Mouse (Mus musculus): ENCODE data around the gene Eef1akmt4. TPM values are rescaled to one million over a fixed set of nuclear protein-coding genes. Genes with fewer than 3 reads are reported as not detected.

The Eef1akmt4 gene
- 1 to 10 TPM; 2.1 to 3.3 (median 2.8) TPM for total RNA-seq (2022)

- peak; percentile 64 to 70 for DNase-seq (ENCODE audit: low spot score in 2 of 2)
Observed at GRCm38 (mm10) chr16:20611357-20612227, at the start of gene Eef1akmt4, which contains the start of the genes Gm49333 and Alg3. TSS of gene Eef1akmt4 (plus strand) at chr16:20611593. TSS of gene Gm49333 (plus strand) at chr16:20611610. TSS of gene Alg3 (minus strand) at chr16:20611735.

GRCm38 (mm10) chr16:20565075-20565474, 46.3 kb upstream of the Eef1akmt4 start:
- no peak for DNase-seq (ENCODE audit: low spot score in 2 of 2)

- DNase-seq (ENCODE audit: low spot score in 2 of 2) = no peak
Observed at GRCm38 (mm10) chr16:20589366-20589938, 21.9 kb upstream of the Eef1akmt4 start, which contains the start of gene Vwa5b2. TSS of gene Vwa5b2 (plus strand) at chr16:20589471.

- DNase-seq (ENCODE audit: low spot score in 2 of 2) = peak in 1 of 2 experiments; percentile 34
Observed at GRCm38 (mm10) chr16:20589939-20590679, 21.3 kb upstream of the Eef1akmt4 start.

- no peak for DNase-seq (ENCODE audit: low spot score in 2 of 2)
Observed at GRCm38 (mm10) chr16:20590680-20591038, 20.7 kb upstream of the Eef1akmt4 start.

- DNase-seq (ENCODE audit: low spot score in 2 of 2) = no peak
Observed at GRCm38 (mm10) chr16:20591076-20591705, 20.2 kb upstream of the Eef1akmt4 start.

- DNase-seq (ENCODE audit: low spot score in 2 of 2) = no peak
Observed at GRCm38 (mm10) chr16:20595060-20595673, 16.2 kb upstream of the Eef1akmt4 start.

- no peak for DNase-seq (ENCODE audit: low spot score in 2 of 2)
Observed at GRCm38 (mm10) chr16:20595737-20596136, 15.7 kb upstream of the Eef1akmt4 start.

GRCm38 (mm10) chr16:20596687-20597441, 14.5 kb upstream of the Eef1akmt4 start:
- no peak for DNase-seq (ENCODE audit: low spot score in 2 of 2)

GRCm38 (mm10) chr16:20600511-20600910, 10.9 kb upstream of the Eef1akmt4 start:
- DNase-seq (ENCODE audit: low spot score in 2 of 2) = no peak

GRCm38 (mm10) chr16:20604705-20605104, 6.7 kb upstream of the Eef1akmt4 start:
- DNase-seq (ENCODE audit: low spot score in 2 of 2) = no peak

GRCm38 (mm10) chr16:20610501-20611356, 664 bp upstream of the Eef1akmt4 start:
- peak in 1 of 2 experiments; percentile 79 for DNase-seq (ENCODE audit: low spot score in 2 of 2)

- no peak for DNase-seq (ENCODE audit: low spot score in 2 of 2)
Observed at GRCm38 (mm10) chr16:20619541-20620398, 8.4 kb downstream of the Eef1akmt4 start.

- DNase-seq (ENCODE audit: low spot score in 2 of 2) = no peak
Observed at GRCm38 (mm10) chr16:20620399-20620735, 9.0 kb downstream of the Eef1akmt4 start.

GRCm38 (mm10) chr16:20620751-20621190, 9.4 kb downstream of the Eef1akmt4 start:
- DNase-seq (ENCODE audit: low spot score in 2 of 2) = peak in 1 of 2 experiments; percentile 20

GRCm38 (mm10) chr16:20621191-20621990, 10.0 kb downstream of the Eef1akmt4 start, which contains the start of gene Camk2n2:
TSS of gene Camk2n2 (minus strand) at chr16:20621287.
- peak in 1 of 2 experiments; percentile 23 for DNase-seq (ENCODE audit: low spot score in 2 of 2)

- peak in 1 of 2 experiments; percentile 56 for DNase-seq (ENCODE audit: low spot score in 2 of 2)
Observed at GRCm38 (mm10) chr16:20621991-20622685, 10.7 kb downstream of the Eef1akmt4 start.

All from layer of hippocampus, adult 8-10 months (tissue).